Mouse (Mus musculus): ENCODE measurements around the gene Klhl12. TPM values are rescaled to one million over a fixed set of nuclear protein-coding genes. Genes with fewer than 3 reads are reported as not detected.

Klhl12 gene
- polyA plus RNA-seq, 1 experiment from 2014 or later = 39.1 TPM

DNA sequence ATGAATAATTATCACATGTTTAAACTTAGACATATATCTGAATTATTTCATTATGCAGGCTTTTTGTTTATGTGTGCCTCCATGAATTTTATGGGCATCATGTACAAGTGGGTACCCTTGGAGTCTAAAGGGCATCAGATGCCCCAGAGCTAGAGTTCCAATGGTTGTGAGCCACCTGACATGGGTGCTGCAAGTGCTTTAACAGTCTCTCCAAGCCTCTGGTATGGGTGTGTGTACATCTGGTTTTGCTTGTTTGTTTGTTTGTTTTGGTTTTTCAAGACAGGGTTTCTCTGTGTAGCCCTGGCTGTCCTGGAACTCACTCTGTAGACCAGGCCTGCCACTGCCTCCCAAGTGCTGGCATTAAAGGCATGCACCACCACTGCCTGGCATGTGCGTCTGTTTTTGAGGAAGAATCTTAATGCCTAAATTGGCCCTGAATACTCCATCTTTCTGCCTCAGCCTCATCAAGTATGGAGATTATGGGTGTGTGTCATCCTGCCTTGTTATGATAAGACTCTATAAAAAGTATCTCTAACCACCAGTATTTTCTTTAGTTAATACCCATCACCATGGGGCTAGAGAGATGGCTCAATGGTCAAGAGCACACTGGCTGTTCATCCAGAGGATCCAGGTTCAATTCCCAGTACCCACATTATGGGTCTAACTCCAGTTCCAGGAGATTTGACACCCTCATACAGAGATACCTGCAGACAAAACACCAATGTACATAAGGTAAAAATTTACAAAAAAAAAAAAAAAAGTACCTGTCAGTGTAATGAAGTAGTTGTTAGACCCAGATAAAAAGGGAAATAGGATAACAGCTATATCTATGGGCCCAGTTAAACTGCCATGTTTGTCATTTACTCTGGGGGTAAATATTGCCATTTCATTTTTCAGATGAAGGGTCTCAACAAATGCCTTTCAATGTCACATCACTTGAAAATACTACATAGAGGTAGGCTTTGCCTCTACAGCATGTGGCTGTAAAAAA, 5.3 kb downstream of the Klhl12 start:
- WGBS = 98% methylated on average over 1 of the region's 1 CpGs

DNA sequence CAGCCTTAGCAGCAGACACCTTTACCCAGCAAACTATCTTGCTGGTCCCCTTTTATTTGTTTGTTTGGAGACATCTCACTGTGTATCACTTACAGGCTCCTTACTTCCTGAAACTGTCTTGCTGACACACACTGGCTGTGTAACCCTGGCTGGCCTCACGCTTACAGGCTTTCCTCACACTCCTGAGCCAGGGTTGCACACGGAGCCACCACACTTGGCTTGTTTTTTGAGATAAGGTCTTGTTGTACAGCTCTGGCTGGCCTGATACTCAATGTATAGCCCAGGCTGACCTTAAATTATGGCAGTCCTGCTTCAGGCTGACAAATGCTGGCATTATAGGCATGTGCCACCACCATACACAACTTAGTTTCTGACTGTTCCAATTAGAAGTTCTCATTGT, 29.3 kb downstream of the Klhl12 start:
- Histone ChIP-seq H3K36me3 (replicated peaks) (peaks cover 88% of the 10 kb centered on the region), H3K27ac (replicated peaks) (no peak overlapping the region), H3K9me3 (no peaks in the 10 kb centered on the region), H3K4me1 (no peaks in the 10 kb centered on the region), H3K27me3 (replicated peaks; ENCODE audit: low read depth, poor library complexity, severe bottlenecking) (no peaks in the 10 kb centered on the region), H3K4me3 (no peak overlapping the region)
- WGBS = 90% methylated on average over 2 of the region's 2 CpGs
- no peak for DNase-seq (ENCODE audit: low spot score)

More for the DNA sequence above, 5.3 kb downstream of the Klhl12 start:
- Histone ChIP-seq H3K27me3 (replicated peaks; ENCODE audit: low read depth, poor library complexity, severe bottlenecking) (no peaks in the 10 kb centered on the region), H3K27ac (replicated peaks) (no peak overlapping the region), H3K36me3 (replicated peaks) (peaks cover 72% of the 10 kb centered on the region), H3K9me3 (no peaks in the 10 kb centered on the region), H3K4me3 (no peak overlapping the region), H3K4me1 (peaks cover 10% of the 10 kb centered on the region)
- DNase-seq (ENCODE audit: low spot score) = no peak

DNA sequence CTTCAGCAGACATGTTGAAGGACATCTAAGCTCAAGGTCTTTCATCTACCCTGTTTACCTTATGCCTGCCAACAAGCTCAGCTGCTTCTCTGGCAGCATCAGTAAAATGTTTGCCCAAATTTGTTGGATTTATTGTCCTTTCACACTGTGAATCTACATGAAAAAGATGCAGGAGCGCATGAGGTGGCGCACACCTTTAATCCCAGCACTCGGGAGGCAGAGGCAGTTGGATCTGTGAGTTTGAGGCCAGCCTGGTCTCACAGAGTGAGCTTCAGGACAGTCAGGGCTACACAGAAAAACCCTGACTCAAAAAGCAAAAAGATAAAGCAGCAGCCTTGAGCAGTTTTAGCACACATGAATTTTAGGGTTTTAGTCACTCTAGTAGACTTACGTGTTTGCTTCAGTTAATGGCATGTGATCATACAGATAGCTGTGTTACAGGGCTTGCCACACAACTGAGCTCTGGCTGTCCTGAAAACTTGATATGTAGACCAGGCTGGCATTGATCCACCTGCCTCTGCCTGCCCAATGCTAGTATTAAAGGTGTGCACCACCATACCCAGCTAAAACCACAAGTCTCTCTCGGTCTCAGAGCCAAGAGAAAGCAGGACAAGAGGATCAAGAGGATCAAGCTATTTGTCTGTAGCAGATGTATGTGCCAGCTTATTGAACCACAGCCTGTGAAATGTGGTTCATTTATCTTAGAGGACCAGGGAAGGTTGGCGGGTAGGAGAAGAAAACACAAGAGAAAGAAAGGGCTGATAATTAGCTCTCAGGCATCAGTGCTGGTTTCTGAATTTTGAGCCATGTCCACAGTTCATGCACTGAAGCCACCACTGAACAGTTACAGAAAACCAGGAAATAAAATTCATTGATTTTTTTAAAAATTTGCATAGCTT, 35.8 kb downstream of the Klhl12 start:
- Histone ChIP-seq H3K36me3 (replicated peaks) (peaks cover 50% of the 10 kb centered on the region), H3K4me3 (no peak overlapping the region), H3K27me3 (replicated peaks; ENCODE audit: low read depth, poor library complexity, severe bottlenecking) (no peaks in the 10 kb centered on the region), H3K9me3 (no peaks in the 10 kb centered on the region), H3K4me1 (peaks cover 16% of the 10 kb centered on the region), H3K27ac (replicated peaks) (no peak overlapping the region)
- 92% methylated on average over 6 of the region's 6 CpGs for WGBS
- DNase-seq (ENCODE audit: low spot score) = no peak

GRCm38 (mm10) chr1:134492276-134492675, 36.9 kb downstream of the Klhl12 start:
- Histone ChIP-seq H3K36me3 (replicated peaks) (peaks cover 40% of the 10 kb centered on the region), H3K4me1 (peaks cover 17% of the 10 kb centered on the region)
- no peak for DNase-seq (ENCODE audit: low spot score)

DNA sequence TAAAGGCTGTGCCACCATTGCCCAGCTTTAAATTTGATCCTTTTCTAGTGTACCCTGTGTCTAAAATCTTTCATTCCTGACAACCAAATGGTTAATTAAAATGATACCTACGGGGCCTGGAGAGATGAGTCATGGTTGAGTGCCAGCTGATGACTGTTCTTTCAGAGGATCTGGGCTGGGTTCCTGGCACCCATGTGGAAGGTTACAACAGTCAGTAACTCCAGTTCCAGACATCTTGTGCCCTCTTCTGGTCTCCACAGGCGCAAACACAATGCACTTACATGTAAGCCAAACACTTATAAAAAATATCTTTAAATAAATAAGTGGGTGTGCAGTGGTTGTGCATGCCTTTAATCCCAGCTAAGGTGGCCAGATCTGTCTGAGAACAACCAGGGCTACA, 38.2 kb downstream of the Klhl12 start:
- Histone ChIP-seq H3K36me3 (replicated peaks) (peaks cover 30% of the 10 kb centered on the region), H3K4me1 (peaks cover 17% of the 10 kb centered on the region), H3K27me3 (replicated peaks; ENCODE audit: low read depth, poor library complexity, severe bottlenecking) (no peaks in the 10 kb centered on the region), H3K9me3 (no peaks in the 10 kb centered on the region), H3K27ac (replicated peaks) (no peak overlapping the region), H3K4me3 (peak overlapping the region; percentile 82; the same call in 1 of the 2 replicates)
- WGBS = 87% methylated on average over 2 of the region's 2 CpGs
- DNase-seq (ENCODE audit: low spot score) = no peak

More at GRCm38 (mm10) chr1:134492276-134492675, 36.9 kb downstream of the Klhl12 start:
- Histone ChIP-seq H3K27me3 (replicated peaks; ENCODE audit: low read depth, poor library complexity, severe bottlenecking) (no peaks in the 10 kb centered on the region), H3K9me3 (no peaks in the 10 kb centered on the region), H3K27ac (replicated peaks) (no peak overlapping the region), H3K4me3 (no peak overlapping the region)
- WGBS = 76% methylated on average over 7 of the region's 7 CpGs

DNA sequence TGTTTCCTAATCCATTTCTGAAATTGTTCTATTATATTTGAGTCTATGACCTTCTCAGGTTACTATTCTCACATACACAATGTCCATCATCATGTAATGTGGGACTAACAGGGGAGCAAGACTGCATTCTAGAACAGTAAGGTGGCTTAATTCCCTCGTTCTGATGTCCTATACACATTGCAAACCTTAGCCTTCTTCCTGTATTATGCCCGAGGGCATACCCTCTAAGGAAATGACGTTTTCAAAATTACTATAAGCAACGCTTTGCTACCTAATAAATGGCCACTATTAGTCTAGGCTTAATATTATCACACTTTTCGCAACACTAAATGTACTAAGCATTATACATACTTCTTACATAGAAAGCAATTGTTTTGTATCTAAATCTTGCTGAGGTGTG, 38.6 kb downstream of the Klhl12 start:
- no peak for DNase-seq (ENCODE audit: low spot score)
- H3K27ac ChIP-seq (replicated peaks) = peak overlapping the region; percentile 88
- peak overlapping the region; percentile 82 for H3K4me3 ChIP-seq

DNA sequence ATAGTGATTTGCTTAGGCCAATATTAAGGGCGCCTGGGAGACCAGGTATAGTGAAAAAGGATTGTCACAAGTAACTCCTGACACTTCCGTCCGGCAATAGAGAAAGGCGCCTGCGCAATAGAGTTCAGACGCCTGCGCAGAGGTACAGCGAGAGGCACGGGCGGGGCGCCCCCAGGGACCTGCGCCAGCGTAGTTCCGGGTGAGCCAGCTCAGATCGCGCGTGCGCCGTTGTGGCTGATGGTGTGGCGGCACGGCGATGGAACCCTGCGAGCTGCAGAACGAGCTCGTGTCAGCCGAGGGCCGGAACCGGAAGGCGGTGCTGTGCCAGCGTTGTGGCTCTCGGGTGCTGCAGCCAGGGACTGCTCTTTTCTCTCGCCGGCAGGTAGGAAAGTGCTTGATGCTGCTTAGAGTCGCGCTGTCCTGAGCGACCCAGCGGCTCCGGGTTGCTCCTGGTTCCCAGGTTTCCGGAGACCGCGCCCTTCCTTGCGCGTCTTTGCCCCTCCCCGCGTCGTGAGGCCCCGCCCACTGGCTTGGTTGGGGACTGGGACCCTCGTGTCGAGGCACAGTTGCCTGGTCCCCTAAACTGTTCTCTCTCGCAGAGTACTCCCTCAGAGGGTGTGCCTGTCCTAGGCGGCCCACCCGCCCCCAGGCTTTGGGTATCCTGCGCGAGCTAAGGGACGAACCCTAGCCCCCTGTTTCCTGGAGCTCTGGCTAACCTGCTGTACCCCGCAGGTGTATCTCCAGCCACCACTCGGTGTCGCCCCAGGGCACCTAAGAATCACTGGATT, 39.3 kb downstream of the Klhl12 start, which contains the start of gene Rabif:
Gene Rabif (plus strand): TSS at position 221 of the 788 bp plus-strand sequence.
- H3K4me3 ChIP-seq = peak within 1 kb of the TSS; percentile 82
- no peaks in the 10 kb centered on the region for H3K9me3 ChIP-seq
- DNase-seq (ENCODE audit: low spot score) = peak; percentile 99
- H3K27ac ChIP-seq (replicated peaks) = peak within 1 kb of the TSS; percentile 88
- WGBS = under 1% methylated on average over 58 of the region's 58 CpGs
- H3K36me3 ChIP-seq (replicated peaks) = peaks cover 26% of the 10 kb centered on the region
- peaks cover 17% of the 10 kb centered on the region for H3K4me1 ChIP-seq
- no peaks in the 10 kb centered on the region for H3K27me3 ChIP-seq (replicated peaks; ENCODE audit: low read depth, poor library complexity, severe bottlenecking)

More for the DNA sequence above, 38.6 kb downstream of the Klhl12 start:
- Histone ChIP-seq H3K9me3 (no peaks in the 10 kb centered on the region), H3K4me1 (peaks cover 17% of the 10 kb centered on the region), H3K27me3 (replicated peaks; ENCODE audit: low read depth, poor library complexity, severe bottlenecking) (no peaks in the 10 kb centered on the region), H3K36me3 (replicated peaks) (peaks cover 30% of the 10 kb centered on the region)
- 27% methylated on average over 5 of the region's 5 CpGs for WGBS

- Histone ChIP-seq H3K4me3 (peak overlapping the region; percentile 82), H3K27ac (replicated peaks) (peak overlapping the region; percentile 88), H3K4me1 (peaks cover 17% of the 10 kb centered on the region), H3K27me3 (replicated peaks; ENCODE audit: low read depth, poor library complexity, severe bottlenecking) (no peaks in the 10 kb centered on the region), H3K9me3 (no peaks in the 10 kb centered on the region), H3K36me3 (replicated peaks) (peaks cover 24% of the 10 kb centered on the region)
- 25% methylated on average over 5 of the region's 5 CpGs for WGBS
- DNase-seq (ENCODE audit: low spot score) = no peak
Observed at GRCm38 (mm10) chr1:134495216-134495539, 39.8 kb downstream of the Klhl12 start.

GRCm38 (mm10) chr1:134495991-134496390, 40.7 kb downstream of the Klhl12 start:
- H3K36me3 ChIP-seq (replicated peaks) = peaks cover 22% of the 10 kb centered on the region
- 84% methylated on average over 10 of the region's 10 CpGs for WGBS
- H3K27me3 ChIP-seq (replicated peaks; ENCODE audit: low read depth, poor library complexity, severe bottlenecking) = no peaks in the 10 kb centered on the region
- H3K4me1 ChIP-seq = peaks cover 17% of the 10 kb centered on the region
- no peaks in the 10 kb centered on the region for H3K9me3 ChIP-seq
- no peak for DNase-seq (ENCODE audit: low spot score)
- H3K27ac ChIP-seq (replicated peaks) = no peak overlapping the region
- peak overlapping the region; percentile 82 for H3K4me3 ChIP-seq

- Histone ChIP-seq H3K27ac (replicated peaks) (no peak overlapping the region), H3K4me1 (peaks cover 4% of the 10 kb centered on the region), H3K27me3 (replicated peaks; ENCODE audit: low read depth, poor library complexity, severe bottlenecking) (no peaks in the 10 kb centered on the region), H3K9me3 (no peaks in the 10 kb centered on the region), H3K36me3 (replicated peaks) (peaks cover 55% of the 10 kb centered on the region), H3K4me3 (no peak overlapping the region)
- 82% methylated on average over 1 of the region's 1 CpGs for WGBS
- DNase-seq (ENCODE audit: low spot score) = no peak
Observed at GRCm38 (mm10) chr1:134500916-134501315, 45.6 kb downstream of the Klhl12 start.

- H3K4me3 ChIP-seq = no peak overlapping the region
- no peaks in the 10 kb centered on the region for H3K27me3 ChIP-seq (replicated peaks; ENCODE audit: low read depth, poor library complexity, severe bottlenecking)
- no peak overlapping the region for H3K27ac ChIP-seq (replicated peaks)
- 94% methylated on average over 8 of the region's 8 CpGs for WGBS
- no peaks in the 10 kb centered on the region for H3K4me1 ChIP-seq
- H3K36me3 ChIP-seq (replicated peaks) = peaks cover 67% of the 10 kb centered on the region
- no peak for DNase-seq (ENCODE audit: low spot score)
- no peaks in the 10 kb centered on the region for H3K9me3 ChIP-seq
Observed at GRCm38 (mm10) chr1:134506201-134506600, 50.9 kb downstream of the Klhl12 start.

GRCm38 (mm10) chr1:134510018-134510417, 54.7 kb downstream of the Klhl12 start:
- DNase-seq (ENCODE audit: low spot score) = no peak
- Histone ChIP-seq H3K36me3 (replicated peaks) (peaks cover 41% of the 10 kb centered on the region), H3K4me3 (no peak overlapping the region), H3K4me1 (peaks cover 17% of the 10 kb centered on the region), H3K9me3 (no peaks in the 10 kb centered on the region), H3K27me3 (replicated peaks; ENCODE audit: low read depth, poor library complexity, severe bottlenecking) (peaks cover 36% of the 10 kb centered on the region), H3K27ac (replicated peaks) (no peak overlapping the region)
- 55% methylated on average over 7 of the region's 7 CpGs for WGBS

All from embryonic facial prominence, embryonic 10.5 days (tissue).